Mouse (Mus musculus) cerebellum, postnatal 25 days (tissue): ENCODE measurements around the gene Krtap19-9b.

ENCODE experiments used
- DNase-seq, 2 experiments: peaks; one replicate each; pipeline ENCODE4 v3.0.0; 2021; ENCODE audit warnings: mixed read lengths in 2 of 2

Gene Krtap19-9b

DNA sequence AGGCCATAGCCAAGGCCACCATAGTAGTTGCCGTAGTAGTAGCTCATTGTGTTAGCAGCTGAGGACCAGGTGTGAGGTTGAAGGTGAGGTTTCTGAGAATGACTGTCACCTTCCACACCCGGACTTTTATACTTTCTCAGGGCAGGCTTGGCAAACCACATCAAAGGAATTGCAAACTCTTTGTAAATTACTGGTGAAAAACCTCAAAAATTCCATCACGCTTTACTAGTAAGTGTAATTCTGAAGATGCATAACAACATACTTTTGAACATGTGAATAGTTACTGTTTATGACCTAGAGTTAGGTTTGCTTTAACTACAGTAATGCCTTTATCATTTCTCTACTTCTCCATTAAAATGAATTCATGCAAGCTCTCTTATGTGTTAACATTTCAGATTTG is at the start of gene Krtap19-9b:
Gene Krtap19-9b (minus strand): TSS at position 101 of the 400 bp plus-strand sequence.
- no peak for DNase-seq

GRCm38 (mm10) chr16:88962773-88963172 is 30.7 kb upstream of the Krtap19-9b start, which contains the start of gene Krtap16-3:
Gene Krtap16-3, minus strand, starts transcription at chr16:88962873.
- DNase-seq: no peak

DNA sequence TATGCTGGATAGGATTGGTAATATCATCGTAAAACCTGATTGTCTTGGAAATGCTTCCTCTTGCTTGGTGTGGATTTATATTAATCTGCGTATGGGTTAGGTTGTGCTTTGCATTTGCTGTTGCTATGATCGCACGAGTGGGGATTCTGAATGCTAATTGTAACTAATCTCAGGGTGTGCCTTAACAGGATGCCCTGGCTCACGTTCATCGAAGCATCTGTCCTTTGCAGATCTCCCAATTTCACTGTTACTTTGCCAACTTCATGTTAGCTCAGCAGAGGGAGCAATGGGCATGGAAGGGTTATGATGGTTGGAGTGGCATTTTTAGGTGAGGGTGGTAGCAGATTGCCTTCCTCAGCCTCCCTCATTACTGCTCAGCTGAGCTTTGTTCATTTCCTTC is 9.0 kb upstream of the Krtap19-9b start:
- no peak for DNase-seq

- peak in 1 of 2 experiments; percentile 6 for DNase-seq
Measured at GRCm38 (mm10) chr16:88938252-88938651, 6.2 kb upstream of the Krtap19-9b start.

DNA sequence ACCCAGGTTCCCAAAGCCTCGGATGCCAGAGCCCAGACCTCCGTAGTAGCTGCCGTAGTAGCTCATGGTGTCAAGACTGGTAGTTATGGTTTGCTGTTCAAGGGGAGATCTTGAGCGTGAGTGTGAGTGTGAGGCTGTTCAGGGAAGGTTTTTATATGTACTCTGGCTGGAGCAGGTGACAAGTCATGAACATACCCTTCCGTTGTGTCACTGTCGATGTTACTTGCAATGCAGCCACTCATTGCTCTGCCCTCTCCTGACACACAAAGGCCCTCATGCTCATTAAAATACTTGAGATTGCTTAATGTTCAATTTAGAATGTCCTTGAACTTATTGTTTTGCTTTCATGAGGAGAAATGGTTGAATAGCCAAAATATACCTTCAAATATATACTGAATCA is 35.7 kb downstream of the Krtap19-9b start, which contains the start of gene Krtap19-5:
Gene Krtap19-5 (minus strand): TSS at position 101 of the 400 bp plus-strand sequence.
- DNase-seq: no peak

DNA sequence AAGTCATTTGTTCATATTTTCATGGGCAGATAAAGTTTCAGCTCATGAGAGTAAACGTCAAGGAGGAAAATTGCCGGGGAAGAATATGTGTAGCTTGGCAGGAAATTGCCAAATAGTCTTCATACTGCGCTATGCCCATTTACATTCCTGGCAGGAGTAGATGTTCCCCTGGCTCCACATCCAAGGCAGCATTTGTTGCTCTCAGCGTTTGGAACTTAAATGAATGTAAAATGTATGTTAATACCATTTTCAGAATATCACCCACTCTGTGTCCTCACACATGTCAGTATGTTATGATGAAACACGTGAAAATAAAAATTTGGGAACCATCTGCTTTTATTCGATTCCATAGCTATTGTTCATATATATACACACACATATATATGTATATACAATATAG is 45.2 kb downstream of the Krtap19-9b start:
- no peak for DNase-seq

DNA sequence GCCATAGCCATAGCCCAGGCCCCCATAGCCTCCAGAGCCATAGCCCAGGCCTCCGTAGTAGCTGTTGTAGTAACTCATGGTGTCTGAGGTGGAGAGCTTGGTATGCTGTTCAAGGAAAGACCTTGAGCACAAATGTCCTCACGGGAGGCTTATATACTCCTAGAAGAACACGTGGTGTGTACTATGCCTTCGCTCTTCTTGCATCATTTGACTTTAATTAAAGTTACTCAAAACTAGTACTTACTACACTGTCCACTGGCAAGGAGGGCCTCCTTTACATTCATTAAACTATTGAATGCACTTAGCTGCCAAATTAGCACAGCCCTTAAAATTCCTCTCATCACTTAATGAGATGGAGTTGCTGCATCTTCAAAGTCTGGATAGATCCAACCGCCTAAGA is 47.1 kb downstream of the Krtap19-9b start, which contains the start of gene Krtap19-4:
Gene Krtap19-4 (minus strand): TSS at position 101 of the 400 bp plus-strand sequence.
- DNase-seq: no peak
